Mouse (Mus musculus): ENCODE results near the gene Samd3.

DNA sequence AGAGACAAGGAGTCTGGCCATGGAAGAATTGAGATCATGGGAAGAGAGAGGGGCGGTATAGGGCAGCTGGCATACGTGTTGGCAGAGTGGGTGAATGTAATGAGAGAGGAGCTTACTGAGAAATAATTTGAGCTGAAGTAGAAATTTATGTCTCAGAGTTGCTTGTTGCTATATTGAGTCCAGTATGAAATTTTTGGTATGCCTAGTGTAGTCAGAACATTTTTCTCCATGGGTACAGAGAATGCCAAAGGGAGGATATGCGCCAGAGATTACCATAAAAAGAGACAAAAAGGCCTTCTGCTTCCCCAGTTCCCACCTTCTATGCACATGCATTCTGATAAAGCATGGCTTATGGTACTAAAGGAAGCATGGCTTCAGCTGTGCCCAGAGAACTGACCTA is 13.7 kb downstream of the Samd3 start:
- TF ChIP-seq CTCF (IDR thresholded peaks at IDR 0.05; ENCODE audit: insufficient read depth, low read depth, low read length) (no peak), POLR2A (IDR thresholded peaks at IDR 0.05; ENCODE audit: insufficient read depth, low read depth, low read length) (no peak)

Measured in olfactory bulb, adult 2 months (tissue).